Comparison of ENCODE assay signal across 10 mouse cellular contexts in genomic region chr8:117898015-117898414, GRCm38 (mm10).
A peak's percentile ranks its signal among the peaks of the same experiment; 100 is the strongest.
DNase-seq lines count a peak whose midpoint lies in the region; ATAC-seq and TF ChIP-seq lines count a peak whose summit lies in the region.
"Had no signal": no experiment of that assay in that cellular context is flagged by ENCODE, and none has a peak within 500 bp of the region (broad histone marks: within the 10 kb centered on the region; RNA-seq: fewer than 3 reads in every experiment).

No protein-coding gene starts in this region.

- no peak overlapping the region for H3K4me3 ChIP-seq in lung, adult 2 months (replicated peaks; ENCODE audit: extremely low read depth, low read depth, low read length)
- H3K4me3 ChIP-seq in midbrain, postnatal 0 days (ENCODE audit: low read depth, low read length): no peak overlapping the region

- H3K9ac ChIP-seq in midbrain, postnatal 0 days (replicated peaks; ENCODE audit: low read length, poor library complexity, severe bottlenecking): no peak overlapping the region

- TF ChIP-seq CTCF in lung, adult 2 months (IDR thresholded peaks at IDR 0.05; ENCODE audit: insufficient read depth, low read length): 0 out of 2 replicates have a peak, but pooled peaks have one; percentile 18
- peak; percentile 75 for TF ChIP-seq CTCF in midbrain, postnatal 0 days (IDR thresholded peaks at IDR 0.05)

- H3K27ac ChIP-seq in midbrain, postnatal 0 days (ENCODE audit: low read depth, low read length): no peak overlapping the region
- H3K27ac ChIP-seq: macrophage had no signal

- H3K4me2 ChIP-seq in midbrain, postnatal 0 days (ENCODE audit: low read depth, low read length, poor library complexity, severe bottlenecking): no peak overlapping the region

- intact Hi-C loops in heart, postnatal 14 days (cut with DNase I): no loop called here

- no peaks in the 10 kb centered on the region for H3K4me1 ChIP-seq in lung, adult 2 months (ENCODE audit: control insufficient read depth, insufficient read depth, low read length)
- no peaks in the 10 kb centered on the region for H3K4me1 ChIP-seq in midbrain, postnatal 0 days (ENCODE audit: insufficient read depth, low read length)

- peak; percentile 10 to 35 for DNase-seq in cerebellum, postnatal 25 days
- DNase-seq in cerebellum, adult 11-12 months: no peak
- DNase-seq in lung, adult 2 months: no peak
- no peak for DNase-seq in lung, adult 18-20 months
- DNase-seq in adrenal gland, postnatal 10 days: peak; percentile 53
- peak; percentile 18 to 43 for DNase-seq in heart, postnatal 14 days
- DNase-seq in midbrain, postnatal 0 days (ENCODE audit: low spot score): peak; percentile 57
- no peak for DNase-seq in natural killer cell, adult 2 months (ENCODE audit: low spot score in 2 of 2)

- TF ChIP-seq POLR2A in lung, adult 2 months (IDR thresholded peaks at IDR 0.05; ENCODE audit: borderline replicate concordance, extremely low read depth, low read depth, low read length): no peak

- WGBS in lung, adult 2 months: 69% methylated on average over 5 of the region's 5 CpGs
- WGBS in midbrain, postnatal 0 days: 70% methylated on average over 5 of the region's 5 CpGs

- H3K36me3 ChIP-seq in midbrain, postnatal 0 days (ENCODE audit: insufficient read depth, low read length): no peaks in the 10 kb centered on the region
- H3K36me3 ChIP-seq: G1E had no signal

- H3K27me3 ChIP-seq in midbrain, postnatal 0 days (ENCODE audit: insufficient read depth, low read length): no peaks in the 10 kb centered on the region

- ATAC-seq in midbrain, postnatal 0 days (ENCODE audit: low FRiP score): no peak

- H3K9me3 ChIP-seq in midbrain, postnatal 0 days (ENCODE audit: low read length): no peaks in the 10 kb centered on the region

Comparison
In these comparisons a context has a peak if more than half of its experiments do, and no peak if none do; other contexts are left out.
1. DNase-seq: peak in cerebellum, postnatal 25 days (2 of 2), adrenal gland, postnatal 10 days (single experiment), heart, postnatal 14 days (2 of 2) and midbrain, postnatal 0 days (single experiment); none in cerebellum, adult 11-12 months (single experiment), lung, adult 2 months (single experiment), lung, adult 18-20 months (0 of 2) and natural killer cell, adult 2 months (0 of 2).